Mouse (Mus musculus) midbrain, embryonic 16.5 days (tissue): ENCODE measurements around the gene Gm10322. TPM values are rescaled to one million over a fixed set of nuclear protein-coding genes. Genes with fewer than 3 reads are reported as not detected.

ENCODE experiments used
- ATAC-seq: fragments of 200-750 bp; cut with Nextera tagmentation; 2 replicates; pipeline ENCODE4 v1.8.0; 2017; ENCODE audit warnings: moderate TSS enrichment
- H3K27ac ChIP-seq: fragments of 300-500 bp; sonication (generic); 2 replicates; pipeline ENCODE4 v1.5.1; 2014; ENCODE audit warnings: mild to moderate bottlenecking, low read length, mixed read lengths
- H3K27me3 ChIP-seq: fragments of 300-500 bp; sonication (generic); 2 replicates; pipeline ENCODE4 v1.6.1; 2014; ENCODE audit warnings: low read depth, low read length, mixed read lengths; ENCODE audit not compliant: control insufficient read depth, insufficient read depth
- H3K36me3 ChIP-seq: fragments of 300-500 bp; sonication (generic); 2 replicates; pipeline ENCODE4 v1.6.1; 2014; ENCODE audit warnings: mild to moderate bottlenecking, low read length, moderate library complexity, mixed read lengths; ENCODE audit not compliant: control insufficient read depth, insufficient read depth
- H3K4me1 ChIP-seq: fragments of 300-500 bp; sonication (generic); 2 replicates; pipeline ENCODE4 v1.6.1; 2014; ENCODE audit warnings: mild to moderate bottlenecking, low read length, mixed read lengths; ENCODE audit not compliant: control insufficient read depth, insufficient read depth
- H3K4me2 ChIP-seq: fragments of 300-500 bp; sonication (generic); 2 replicates; pipeline ENCODE4 v1.6.1; 2014; ENCODE audit warnings: mild to moderate bottlenecking, low read length, mixed read lengths
- H3K4me3 ChIP-seq: fragments of 300-500 bp; sonication (generic); 2 replicates; pipeline ENCODE4 v1.5.1; 2014; ENCODE audit warnings: low read depth, mild to moderate bottlenecking, low read length, moderate library complexity, mixed read lengths
- H3K9ac ChIP-seq: fragments of 300-500 bp; sonication (generic); 2 replicates; pipeline ENCODE4 v1.6.1; 2014; ENCODE audit warnings: low read depth, low read length, mixed read lengths
- H3K9me3 ChIP-seq: fragments of 300-500 bp; sonication (generic); replicated peaks from 2 replicates; pipeline ENCODE4 v1.6.1; 2014; ENCODE audit warnings: mild to moderate bottlenecking, low read length, mixed read lengths; ENCODE audit not compliant: control insufficient read depth, poor library complexity, severe bottlenecking
- WGBS: fragments of 180-500 bp; shearing (Covaris S2); extraction: QIAGEN DNeasy Blood & Tissue Kit; methylation state at CpG from one replicate; pipeline ENCODE4 v1.1.7; 2014; 5-methylcytosine and 5-hydroxymethylcytosine counted together
- polyA plus RNA-seq: library from polyadenylated mRNA; unstranded; fragments of >200 nt; fragmentation: Nextera tagmentation; extraction: Ambion mirVana; gene quantifications from 2 replicates; pipeline ENCODE4 v1.2.1, GENCODE M21; 2015

Gm10322 gene
- polyA plus RNA-seq, 1 experiment from 2014 or later = not detected

DNA sequence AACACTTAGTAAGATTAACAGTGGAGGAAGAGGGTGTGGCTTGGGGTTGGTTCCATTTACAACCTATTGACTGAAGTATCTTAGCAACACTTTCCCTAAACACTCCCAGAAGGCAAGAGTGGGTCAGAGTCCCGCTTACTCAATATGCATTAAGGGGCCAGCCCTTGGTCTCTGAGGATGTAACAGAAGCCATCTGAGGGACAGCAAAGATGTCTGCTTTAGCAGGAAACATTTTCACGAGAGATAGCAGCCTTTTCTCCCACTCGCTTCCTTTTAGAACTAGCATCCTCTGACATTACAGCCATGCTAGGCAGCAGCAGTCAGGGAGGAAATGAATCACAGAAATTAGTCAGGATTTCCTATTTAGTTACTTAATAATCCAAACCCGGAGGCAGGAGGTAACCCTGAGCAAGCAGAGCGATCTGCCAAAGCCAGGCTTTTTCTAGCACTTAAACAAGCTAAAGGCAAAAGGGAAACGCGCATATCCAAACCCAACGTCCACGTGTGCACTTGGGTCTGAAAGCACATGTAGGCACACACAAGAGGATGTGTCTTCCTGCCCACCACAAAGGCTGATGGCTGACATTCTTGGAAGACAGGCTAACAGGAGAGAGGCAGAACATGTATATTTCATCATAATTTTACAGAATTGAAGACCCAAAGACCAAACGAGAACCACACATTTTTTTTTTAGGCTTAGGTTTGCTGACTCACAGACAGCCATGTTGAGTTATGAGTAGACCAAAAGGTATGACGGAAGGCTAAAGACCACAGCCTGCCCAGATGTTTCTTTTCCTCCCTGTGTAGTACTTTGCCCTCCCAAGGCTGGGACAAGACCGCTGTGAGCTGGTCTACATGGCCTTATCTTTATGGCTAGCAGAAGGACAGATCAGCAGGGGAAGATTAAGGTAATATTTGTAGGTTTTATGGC, 37.7 kb upstream of the Gm10322 start:
- Histone ChIP-seq H3K4me3 (no peak overlapping the region), H3K27me3 (no peaks in the 10 kb centered on the region), H3K36me3 (no peaks in the 10 kb centered on the region), H3K9me3 (peaks cover 2% of the 10 kb centered on the region; the same call in 1 of the 2 replicates), H3K27ac (no peak overlapping the region), H3K4me2 (no peak overlapping the region), H3K4me1 (peaks cover 9% of the 10 kb centered on the region), H3K9ac (no peak overlapping the region)
- 69% methylated on average over 12 of the region's 12 CpGs for WGBS
- ATAC-seq = no peak

DNA sequence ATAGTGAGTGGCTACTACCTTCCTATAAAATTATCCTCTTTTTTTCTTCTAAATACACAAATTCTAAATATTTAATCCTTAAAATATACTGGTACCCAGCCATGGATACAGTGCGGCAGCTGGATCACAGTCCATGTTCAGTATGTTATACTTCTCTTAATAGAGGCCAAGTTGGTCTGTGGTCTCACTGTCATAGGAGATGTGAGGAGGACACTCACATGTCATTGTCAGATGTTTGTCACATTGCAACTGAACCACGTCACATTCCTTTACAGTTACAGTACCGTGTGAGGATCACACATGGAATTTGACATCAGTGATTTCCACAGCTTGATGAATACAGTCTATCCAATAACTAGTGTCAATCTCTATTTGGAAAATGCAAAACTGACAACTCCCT, 36.2 kb upstream of the Gm10322 start:
- no peak overlapping the region for H3K4me2 ChIP-seq
- H3K9ac ChIP-seq = no peak overlapping the region
- no peak for ATAC-seq
- no peak overlapping the region for H3K27ac ChIP-seq
- H3K9me3 ChIP-seq = no peaks in the 10 kb centered on the region
- H3K27me3 ChIP-seq = no peaks in the 10 kb centered on the region
- WGBS = 88% methylated on average over 3 of the region's 3 CpGs
- no peak overlapping the region for H3K4me3 ChIP-seq
- peaks cover 9% of the 10 kb centered on the region for H3K4me1 ChIP-seq
- H3K36me3 ChIP-seq = no peaks in the 10 kb centered on the region

DNA sequence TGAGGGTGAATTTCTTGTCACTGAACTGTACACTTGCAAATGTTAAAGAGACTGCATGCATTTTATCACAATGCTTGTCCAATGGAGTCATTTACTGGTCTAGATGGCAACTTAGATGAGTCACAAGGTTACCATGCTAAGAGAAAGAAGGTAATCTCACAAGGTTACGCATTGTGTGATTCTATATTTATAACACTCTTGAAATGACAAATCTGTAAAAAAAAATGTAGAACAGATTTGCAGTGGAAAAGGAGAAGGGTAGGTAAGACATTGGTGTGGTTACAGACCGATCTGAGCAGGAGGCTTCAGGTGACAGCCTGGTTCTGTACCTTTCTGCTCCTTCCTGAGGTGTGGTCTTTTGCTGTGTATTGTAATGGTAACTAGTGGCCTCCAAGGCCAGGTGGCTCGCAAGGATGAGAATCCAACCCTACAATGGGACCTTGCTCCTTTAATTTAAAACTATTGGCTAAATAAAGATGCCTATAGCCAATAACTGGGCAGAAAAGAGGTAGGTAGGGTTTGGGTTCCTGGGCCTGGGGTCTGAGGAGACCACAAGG, 35.2 kb upstream of the Gm10322 start:
- Histone ChIP-seq H3K4me1 (peaks cover 9% of the 10 kb centered on the region), H3K27ac (no peak overlapping the region), H3K4me2 (no peak overlapping the region), H3K27me3 (no peaks in the 10 kb centered on the region), H3K4me3 (no peak overlapping the region), H3K9me3 (no peaks in the 10 kb centered on the region), H3K9ac (no peak overlapping the region), H3K36me3 (no peaks in the 10 kb centered on the region)
- no peak for ATAC-seq
- WGBS = 90% methylated on average over 3 of the region's 3 CpGs

DNA sequence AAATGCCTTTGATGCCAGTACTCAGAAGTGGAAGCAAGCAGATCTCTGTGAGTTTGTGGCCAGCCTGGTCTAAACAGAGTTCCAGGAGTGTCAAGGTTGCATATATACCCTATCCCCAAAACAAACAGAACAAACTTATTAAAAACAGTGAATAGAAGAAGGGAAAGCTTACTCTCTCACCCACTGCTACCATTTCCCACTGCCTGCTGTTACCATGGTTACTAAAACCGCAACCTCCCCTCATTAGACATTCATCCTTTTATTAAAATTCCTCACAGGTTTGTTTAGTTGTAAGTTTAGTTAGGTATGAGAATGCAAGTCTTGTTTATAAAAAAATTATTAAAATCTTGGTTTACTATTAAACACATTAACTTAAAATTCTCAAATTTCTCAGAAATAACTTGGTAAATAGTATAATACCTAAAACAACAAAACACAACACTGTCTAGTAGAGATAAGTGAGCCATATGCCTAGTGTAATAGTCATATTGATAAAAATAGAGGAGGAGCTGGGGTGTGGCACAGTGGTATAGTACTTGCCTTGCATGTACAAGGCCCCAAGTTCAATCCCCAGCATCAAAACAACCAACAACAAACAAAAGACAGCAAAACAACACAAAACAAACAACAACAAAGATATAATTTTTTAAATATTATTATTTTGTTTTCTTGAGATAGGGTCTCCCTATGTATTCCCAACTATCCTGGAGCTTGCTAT, 33.9 kb upstream of the Gm10322 start:
- 21% methylated on average over 1 of the region's 1 CpGs for WGBS
- no peak for ATAC-seq
- Histone ChIP-seq H3K27me3 (no peaks in the 10 kb centered on the region), H3K9ac (no peak overlapping the region), H3K4me2 (no peak overlapping the region), H3K4me3 (no peak overlapping the region), H3K4me1 (peaks cover 8% of the 10 kb centered on the region), H3K27ac (no peak overlapping the region; the same call in 1 of the 2 replicates), H3K36me3 (no peaks in the 10 kb centered on the region), H3K9me3 (no peaks in the 10 kb centered on the region)

DNA sequence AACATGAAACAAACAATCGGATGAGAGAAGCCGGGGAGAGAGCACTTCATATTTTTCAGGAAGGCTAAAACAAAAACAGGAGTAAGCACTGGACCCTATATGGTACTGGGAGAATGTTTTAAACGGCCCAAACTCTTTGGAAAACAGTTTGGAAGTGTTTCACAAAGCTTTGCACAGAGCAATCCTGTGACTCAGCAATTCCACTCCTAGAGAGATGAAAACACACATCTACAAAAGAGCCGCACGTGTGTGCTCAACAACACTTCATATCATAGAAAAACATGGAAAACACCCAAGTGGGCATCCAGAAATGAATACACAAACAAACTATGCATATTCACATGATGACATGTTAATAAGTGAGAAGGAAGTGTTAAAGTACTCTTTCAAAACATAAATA, 30.2 kb upstream of the Gm10322 start:
- 94% methylated on average over 5 of the region's 5 CpGs for WGBS
- H3K4me1 ChIP-seq = peaks cover 4% of the 10 kb centered on the region
- H3K9ac ChIP-seq = no peak overlapping the region
- H3K27me3 ChIP-seq = no peaks in the 10 kb centered on the region
- ATAC-seq = no peak
- no peak overlapping the region for H3K4me2 ChIP-seq
- no peak overlapping the region for H3K27ac ChIP-seq
- no peaks in the 10 kb centered on the region for H3K9me3 ChIP-seq
- H3K36me3 ChIP-seq = no peaks in the 10 kb centered on the region
- H3K4me3 ChIP-seq = no peak overlapping the region

DNA sequence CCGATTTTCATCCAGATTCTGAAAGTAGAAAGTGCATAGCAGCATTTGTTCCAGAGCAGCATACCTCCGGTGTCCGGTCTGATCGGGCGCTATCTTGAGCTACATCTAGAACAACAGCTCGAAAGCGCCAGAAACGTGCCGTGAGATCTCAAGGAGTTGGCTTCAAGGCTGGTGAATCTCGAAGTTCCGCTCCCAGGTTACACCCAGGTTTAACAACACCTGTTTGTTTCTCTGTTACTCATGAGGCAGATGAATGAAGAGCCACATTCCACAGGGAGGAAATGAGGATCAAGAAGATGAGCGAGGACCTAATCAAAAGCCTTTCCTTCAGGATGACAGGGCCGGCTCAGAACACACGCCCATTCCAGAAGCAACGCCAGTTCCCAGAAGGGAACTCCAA, 29.0 kb upstream of the Gm10322 start:
- Histone ChIP-seq H3K4me3 (no peak overlapping the region), H3K4me1 (peaks cover under 1% of the 10 kb centered on the region), H3K9me3 (no peaks in the 10 kb centered on the region), H3K27ac (no peak overlapping the region), H3K4me2 (no peak overlapping the region), H3K27me3 (no peaks in the 10 kb centered on the region), H3K9ac (no peak overlapping the region), H3K36me3 (no peaks in the 10 kb centered on the region)
- no peak for ATAC-seq
- 92% methylated on average over 15 of the region's 15 CpGs for WGBS

DNA sequence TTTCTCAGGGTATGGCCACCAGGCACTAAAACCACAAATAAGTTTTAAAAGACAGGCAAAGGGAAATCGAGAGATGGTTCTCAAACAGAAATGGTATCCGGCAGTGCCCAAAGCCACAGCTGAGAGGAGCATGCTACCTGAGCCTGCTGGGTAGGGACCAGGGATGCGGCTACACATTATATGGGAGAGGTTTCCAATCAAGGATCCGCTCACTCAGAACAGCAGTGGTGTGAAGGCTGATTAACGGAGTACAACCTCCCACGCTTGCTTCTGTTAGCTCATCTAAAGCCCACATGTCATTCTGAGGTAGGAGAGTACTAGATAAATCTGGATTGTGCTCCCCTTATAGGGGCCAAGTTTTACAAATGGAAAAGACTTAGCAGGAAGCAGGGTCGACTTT, 27.7 kb upstream of the Gm10322 start:
- Histone ChIP-seq H3K4me1 (no peaks in the 10 kb centered on the region), H3K36me3 (no peaks in the 10 kb centered on the region), H3K4me2 (no peak overlapping the region), H3K9ac (no peak overlapping the region), H3K27ac (no peak overlapping the region), H3K27me3 (no peaks in the 10 kb centered on the region), H3K9me3 (no peaks in the 10 kb centered on the region), H3K4me3 (no peak overlapping the region)
- no peak for ATAC-seq
- WGBS = 91% methylated on average over 7 of the region's 7 CpGs

DNA sequence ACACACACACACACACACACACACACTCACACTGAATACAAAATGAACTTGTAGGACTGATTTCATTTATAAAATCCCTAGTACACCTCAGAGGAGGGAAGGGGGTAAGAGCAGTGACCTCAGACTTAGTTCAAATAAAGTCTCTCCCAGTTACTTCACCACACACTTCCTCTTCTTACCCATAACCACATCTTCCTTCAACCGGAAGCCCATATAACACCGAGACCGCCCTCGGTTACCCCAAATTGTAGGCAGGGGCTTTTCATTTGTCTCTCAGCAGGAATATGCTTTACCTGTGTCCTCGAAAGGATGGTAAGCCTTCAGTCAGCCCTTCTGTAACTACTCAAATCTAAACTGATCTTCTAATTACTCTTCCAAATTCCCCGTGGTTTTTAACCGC, 26.4 kb upstream of the Gm10322 start:
- no peak overlapping the region for H3K4me3 ChIP-seq
- no peak for ATAC-seq
- no peak overlapping the region for H3K27ac ChIP-seq
- H3K4me2 ChIP-seq = no peak overlapping the region
- H3K36me3 ChIP-seq = no peaks in the 10 kb centered on the region
- no peak overlapping the region for H3K9ac ChIP-seq
- 86% methylated on average over 7 of the region's 7 CpGs for WGBS
- no peaks in the 10 kb centered on the region for H3K9me3 ChIP-seq
- no peaks in the 10 kb centered on the region for H3K27me3 ChIP-seq
- H3K4me1 ChIP-seq = no peaks in the 10 kb centered on the region

DNA sequence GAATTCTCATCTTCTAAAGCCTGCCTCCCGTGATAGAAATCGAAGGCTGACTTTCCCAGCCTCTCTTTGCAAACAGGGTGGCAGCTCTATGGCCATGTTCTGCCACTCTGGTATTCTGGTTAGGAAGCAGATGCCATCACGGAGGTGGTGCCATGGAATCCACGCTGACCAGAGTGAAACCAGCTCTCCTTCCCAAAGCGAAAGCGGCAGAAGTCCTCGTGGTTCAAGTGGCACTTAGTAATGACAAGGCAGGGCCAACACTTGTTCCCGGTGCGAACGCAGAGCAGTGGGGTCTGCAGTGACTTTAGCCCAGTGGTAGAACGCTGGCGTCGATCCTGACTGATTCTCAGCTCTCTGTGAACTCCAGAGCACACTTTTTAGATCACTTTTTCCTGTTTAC, 26.0 kb upstream of the Gm10322 start:
- ATAC-seq = no peak
- Histone ChIP-seq H3K9me3 (no peaks in the 10 kb centered on the region), H3K27me3 (no peaks in the 10 kb centered on the region), H3K4me2 (no peak overlapping the region), H3K4me3 (no peak overlapping the region), H3K36me3 (no peaks in the 10 kb centered on the region), H3K4me1 (no peaks in the 10 kb centered on the region), H3K27ac (no peak overlapping the region), H3K9ac (no peak overlapping the region)
- WGBS = 95% methylated on average over 13 of the region's 13 CpGs
